Mouse (Mus musculus): ENCODE data around the gene Rhod. TPM values are rescaled to one million over a fixed set of nuclear protein-coding genes. Genes with fewer than 3 reads are reported as not detected.

Gene Rhod
- polyA plus RNA-seq, 1 experiment from 2014 or later: 6.6 TPM

DNA sequence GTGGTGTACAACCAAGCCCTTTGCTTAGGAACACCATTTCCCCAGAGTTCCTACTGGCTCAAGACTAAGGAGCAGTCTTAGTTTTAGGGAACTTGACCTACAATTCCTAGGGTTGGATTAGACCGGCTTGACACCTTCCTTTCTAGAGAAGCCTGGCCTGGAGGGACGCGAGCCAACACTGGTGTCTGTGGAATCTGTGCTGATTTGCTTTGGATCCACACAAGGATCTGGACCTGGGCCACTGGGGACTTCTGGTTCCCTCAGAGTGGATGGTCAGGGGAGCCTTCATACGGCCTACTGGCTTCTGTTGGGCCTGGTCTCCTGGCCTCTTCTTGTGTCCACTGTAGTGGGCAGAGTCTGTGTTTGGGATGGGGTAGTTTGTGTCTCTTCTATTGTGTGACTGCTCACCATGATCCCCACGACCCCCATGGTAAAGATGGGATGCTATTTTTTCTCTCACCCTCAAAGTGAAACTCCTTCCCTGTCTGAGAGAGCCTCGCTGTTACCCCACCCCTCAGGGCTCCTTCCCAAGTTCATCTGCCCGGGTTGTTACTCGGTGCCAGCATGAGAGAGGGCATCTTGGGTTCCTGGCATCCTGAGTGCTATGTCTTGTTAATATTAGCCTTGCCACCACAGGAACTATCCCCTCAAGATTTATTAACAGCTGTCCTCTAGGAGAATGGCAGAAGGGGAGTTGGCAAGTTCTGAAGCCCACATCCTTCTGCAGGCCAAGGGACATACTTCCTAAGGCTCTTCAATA, 7.6 kb upstream of the Rhod start:
- no peaks in the 10 kb centered on the region for H3K9me3 ChIP-seq (replicated peaks)
- ATAC-seq: no peak
- H3K4me2 ChIP-seq: no peak overlapping the region
- H3K4me1 ChIP-seq: no peaks in the 10 kb centered on the region
- H3K36me3 ChIP-seq (ENCODE audit: poor library complexity, severe bottlenecking): no peaks in the 10 kb centered on the region
- H3K27me3 ChIP-seq: no peaks in the 10 kb centered on the region
- no peak overlapping the region for H3K4me3 ChIP-seq
- no peak overlapping the region for H3K27ac ChIP-seq
- no peak overlapping the region for H3K9ac ChIP-seq
- 89% methylated on average over 8 of the region's 8 CpGs for WGBS

GRCm38 (mm10) chr19:4442408-4442807, 3.2 kb upstream of the Rhod start:
- H3K4me3 ChIP-seq: no peak overlapping the region
- H3K36me3 ChIP-seq (ENCODE audit: poor library complexity, severe bottlenecking): no peaks in the 10 kb centered on the region
- H3K9ac ChIP-seq: no peak overlapping the region
- peak; percentile 27; the same call in 1 of the 2 replicates for ATAC-seq
- H3K27me3 ChIP-seq: peaks cover 29% of the 10 kb centered on the region
- WGBS: 13% methylated on average over 3 of the region's 3 CpGs
- no peaks in the 10 kb centered on the region for H3K9me3 ChIP-seq (replicated peaks)
- H3K4me2 ChIP-seq: no peak overlapping the region
- peaks cover 22% of the 10 kb centered on the region for H3K4me1 ChIP-seq
- no peak overlapping the region for H3K27ac ChIP-seq

- WGBS: 48% methylated on average over 10 of the region's 10 CpGs
- H3K4me3 ChIP-seq: no peak overlapping the region
- H3K4me1 ChIP-seq: peaks cover 22% of the 10 kb centered on the region
- H3K27me3 ChIP-seq: peaks cover 29% of the 10 kb centered on the region
- no peak overlapping the region for H3K27ac ChIP-seq
- no peaks in the 10 kb centered on the region for H3K9me3 ChIP-seq (replicated peaks)
- no peak overlapping the region for H3K4me2 ChIP-seq
- no peak for ATAC-seq
- H3K36me3 ChIP-seq (ENCODE audit: poor library complexity, severe bottlenecking): no peaks in the 10 kb centered on the region
- H3K9ac ChIP-seq: no peak overlapping the region
Measured at GRCm38 (mm10) chr19:4441621-4442161, 2.5 kb upstream of the Rhod start.

GRCm38 (mm10) chr19:4441090-4441591, 1.9 kb upstream of the Rhod start:
- WGBS: 28% methylated on average over 6 of the region's 6 CpGs
- peaks cover 29% of the 10 kb centered on the region for H3K27me3 ChIP-seq
- ATAC-seq: no peak
- peaks cover 22% of the 10 kb centered on the region for H3K4me1 ChIP-seq
- H3K9me3 ChIP-seq (replicated peaks): no peaks in the 10 kb centered on the region
- H3K4me2 ChIP-seq: no peak overlapping the region
- H3K4me3 ChIP-seq: no peak overlapping the region
- H3K36me3 ChIP-seq (ENCODE audit: poor library complexity, severe bottlenecking): no peaks in the 10 kb centered on the region
- H3K9ac ChIP-seq: no peak overlapping the region
- no peak overlapping the region for H3K27ac ChIP-seq

DNA sequence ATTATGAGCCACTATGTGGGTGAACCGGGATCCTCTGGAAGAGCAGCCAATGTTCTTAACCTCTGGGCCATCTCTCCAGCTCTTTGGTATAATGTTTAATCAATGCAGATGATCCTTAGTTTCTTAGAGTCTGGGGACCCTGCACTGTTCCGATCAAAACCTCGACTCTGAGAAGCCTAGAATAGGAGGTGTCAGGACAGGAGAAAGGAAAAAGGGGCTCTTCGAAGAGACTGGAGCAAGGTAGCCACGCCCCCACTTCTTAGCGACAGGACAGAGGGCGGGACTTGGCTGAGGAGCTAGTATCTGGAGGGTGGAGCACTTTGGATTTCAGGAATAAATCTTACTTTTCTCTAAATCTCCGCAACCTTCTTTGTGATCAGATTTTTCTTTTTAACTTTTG, 990 bp upstream of the Rhod start:
- Histone ChIP-seq H3K27ac (no peak overlapping the region), H3K27me3 (peaks cover 29% of the 10 kb centered on the region), H3K4me1 (peaks cover 22% of the 10 kb centered on the region), H3K4me3 (no peak overlapping the region; the same call in 1 of the 2 replicates), H3K9ac (no peak overlapping the region), H3K9me3 (replicated peaks) (no peaks in the 10 kb centered on the region), H3K4me2 (peak overlapping the region; percentile 86), H3K36me3 (ENCODE audit: poor library complexity, severe bottlenecking) (no peaks in the 10 kb centered on the region)
- 10% methylated on average over 8 of the region's 8 CpGs for WGBS
- no peak for ATAC-seq

DNA sequence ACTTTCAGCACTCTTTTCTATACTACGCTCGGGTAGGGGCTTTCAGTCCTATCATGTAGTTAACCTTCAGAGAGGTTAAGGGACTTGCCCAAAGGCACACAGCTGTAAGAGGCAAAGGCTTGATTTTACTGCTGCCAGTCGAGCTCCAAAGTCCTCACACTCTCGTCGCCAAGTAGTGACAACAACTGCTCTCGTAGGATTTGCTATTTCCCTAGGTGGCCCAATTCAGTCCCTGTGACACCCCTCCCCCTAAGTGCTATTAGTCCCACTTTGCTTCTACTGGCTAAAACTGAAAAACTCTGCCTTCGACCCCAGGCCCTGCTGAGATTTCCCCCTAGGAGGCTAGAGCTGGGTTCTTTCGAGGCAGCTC, 456 bp downstream of the Rhod start:
- peaks cover 29% of the 10 kb centered on the region for H3K27me3 ChIP-seq
- no peaks in the 10 kb centered on the region for H3K36me3 ChIP-seq (ENCODE audit: poor library complexity, severe bottlenecking)
- ATAC-seq: no peak
- peaks cover 22% of the 10 kb centered on the region for H3K4me1 ChIP-seq
- no peaks in the 10 kb centered on the region for H3K9me3 ChIP-seq (replicated peaks)
- peak overlapping the region; percentile 86 for H3K4me2 ChIP-seq
- WGBS: 7% methylated on average over 8 of the region's 8 CpGs
- peak overlapping the region; percentile 49 for H3K4me3 ChIP-seq
- no peak overlapping the region for H3K27ac ChIP-seq
- H3K9ac ChIP-seq: peak overlapping the region; percentile 65

DNA sequence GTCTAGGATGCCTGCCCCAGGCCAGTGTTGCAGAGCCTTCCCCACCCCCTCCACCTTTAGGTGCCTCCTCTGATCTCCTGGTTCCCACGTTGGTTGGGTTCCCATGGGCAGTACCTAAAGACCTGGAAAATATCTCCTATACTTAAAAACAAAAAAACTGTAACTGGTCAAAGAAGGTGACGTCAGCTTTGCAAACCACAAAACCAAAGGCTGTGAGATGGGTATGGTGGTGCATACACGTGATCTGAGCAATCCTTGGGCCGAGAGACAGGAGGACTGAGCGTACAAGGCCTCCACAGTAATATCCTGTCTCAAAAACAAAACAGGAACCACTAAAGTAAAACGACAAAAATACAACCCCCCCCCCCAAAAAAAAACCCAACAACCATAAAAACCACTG, 1.3 kb downstream of the Rhod start:
- Histone ChIP-seq H3K4me1 (peaks cover 22% of the 10 kb centered on the region), H3K27ac (no peak overlapping the region), H3K9ac (no peak overlapping the region), H3K9me3 (replicated peaks) (no peaks in the 10 kb centered on the region), H3K36me3 (ENCODE audit: poor library complexity, severe bottlenecking) (no peaks in the 10 kb centered on the region), H3K27me3 (peaks cover 29% of the 10 kb centered on the region), H3K4me2 (no peak overlapping the region), H3K4me3 (no peak overlapping the region)
- no peak for ATAC-seq
- WGBS: 83% methylated on average over 6 of the region's 6 CpGs

DNA sequence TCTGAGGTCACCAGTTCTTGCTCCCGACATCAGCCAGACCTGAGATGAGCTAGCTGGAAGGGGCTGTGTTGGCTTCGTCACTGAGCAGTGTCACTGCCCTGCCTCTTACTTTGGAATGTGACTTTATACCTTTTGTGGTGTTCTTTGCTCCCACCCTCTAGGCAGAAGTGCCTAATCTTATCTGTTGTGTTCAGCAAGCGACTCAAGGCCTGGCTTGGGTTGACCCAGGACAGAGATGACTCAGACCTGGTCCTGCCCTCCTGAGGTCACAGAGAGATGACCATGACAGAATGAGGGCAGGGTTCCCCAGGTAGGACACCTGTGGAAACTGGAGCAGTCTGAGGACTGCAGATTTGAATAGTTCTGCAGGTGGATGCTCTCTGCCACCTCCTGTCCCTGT, 3.0 kb downstream of the Rhod start:
- no peak overlapping the region for H3K4me3 ChIP-seq
- no peak overlapping the region for H3K9ac ChIP-seq
- 90% methylated on average over 3 of the region's 3 CpGs for WGBS
- ATAC-seq: no peak
- no peak overlapping the region for H3K27ac ChIP-seq
- no peaks in the 10 kb centered on the region for H3K36me3 ChIP-seq (ENCODE audit: poor library complexity, severe bottlenecking)
- H3K4me2 ChIP-seq: no peak overlapping the region
- peaks cover 22% of the 10 kb centered on the region for H3K4me1 ChIP-seq
- H3K27me3 ChIP-seq: peaks cover 29% of the 10 kb centered on the region
- no peaks in the 10 kb centered on the region for H3K9me3 ChIP-seq (replicated peaks)

GRCm38 (mm10) chr19:4434999-4435398, 4.2 kb downstream of the Rhod start:
- H3K4me1 ChIP-seq: peaks cover 12% of the 10 kb centered on the region
- H3K9ac ChIP-seq: no peak overlapping the region
- no peak overlapping the region for H3K27ac ChIP-seq
- no peak for ATAC-seq
- no peaks in the 10 kb centered on the region for H3K36me3 ChIP-seq (ENCODE audit: poor library complexity, severe bottlenecking)
- 88% methylated on average over 1 of the region's 1 CpGs for WGBS
- H3K9me3 ChIP-seq (replicated peaks): no peaks in the 10 kb centered on the region
- no peak overlapping the region for H3K4me2 ChIP-seq
- H3K4me3 ChIP-seq: no peak overlapping the region
- peaks cover 18% of the 10 kb centered on the region for H3K27me3 ChIP-seq

DNA sequence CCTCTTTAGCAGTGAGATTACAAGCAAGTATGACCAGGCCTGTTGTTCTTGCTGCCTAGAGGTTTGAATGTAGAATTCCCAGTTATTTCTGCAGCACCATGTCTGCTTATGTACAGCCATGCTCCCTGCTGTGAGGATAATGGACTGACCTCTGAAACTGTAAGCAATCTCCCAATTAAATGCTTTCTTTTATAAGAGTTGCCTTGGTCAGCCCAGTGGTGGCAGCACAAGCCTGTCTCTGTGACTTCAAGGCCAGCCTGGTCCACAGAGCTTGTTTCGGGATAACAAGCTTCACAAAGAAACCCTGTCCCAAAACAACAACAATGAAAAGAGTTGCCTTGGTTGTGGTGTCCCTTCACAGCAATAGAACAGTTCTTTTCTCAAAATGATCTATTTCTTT, 5.5 kb downstream of the Rhod start:
- ATAC-seq: no peak
- WGBS: 69% methylated on average over 1 of the region's 1 CpGs
- no peak overlapping the region for H3K4me2 ChIP-seq
- H3K4me1 ChIP-seq: no peaks in the 10 kb centered on the region
- H3K27ac ChIP-seq: no peak overlapping the region
- no peaks in the 10 kb centered on the region for H3K9me3 ChIP-seq (replicated peaks)
- no peak overlapping the region for H3K4me3 ChIP-seq
- no peaks in the 10 kb centered on the region for H3K36me3 ChIP-seq (ENCODE audit: poor library complexity, severe bottlenecking)
- H3K9ac ChIP-seq: no peak overlapping the region
- 0 out of 2 replicates have a peak, but pooled peaks cover 6% of the 10 kb centered on the region for H3K27me3 ChIP-seq

DNA sequence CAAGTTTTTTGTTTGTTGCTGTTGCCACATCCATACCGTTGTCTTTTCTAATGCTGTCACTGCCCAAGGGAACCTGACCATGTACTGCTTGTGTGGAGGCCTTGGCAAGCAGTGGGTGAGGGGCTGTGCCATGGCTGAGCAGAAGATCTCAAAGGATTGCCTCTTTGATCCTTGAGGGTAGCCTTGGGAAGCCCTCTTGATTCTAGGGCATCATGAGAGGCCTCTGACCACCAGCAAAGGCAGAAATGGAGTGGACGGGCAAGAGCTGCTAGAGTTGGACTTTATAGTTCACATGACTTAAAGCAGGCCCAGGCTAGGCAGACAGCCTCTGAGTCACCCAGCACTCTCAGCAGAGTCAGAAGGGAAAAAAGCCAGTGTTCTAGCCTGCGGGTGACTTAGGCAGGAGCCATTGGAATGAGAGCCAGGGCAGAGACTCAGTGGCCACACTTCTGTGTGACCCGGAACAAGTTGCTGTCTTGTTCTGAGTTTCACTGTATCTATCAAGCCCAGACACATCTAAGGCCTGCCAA, 9.1 kb downstream of the Rhod start:
- 93% methylated on average over 4 of the region's 4 CpGs for WGBS
- H3K4me3 ChIP-seq: no peak overlapping the region
- no peak overlapping the region for H3K4me2 ChIP-seq
- no peaks in the 10 kb centered on the region for H3K9me3 ChIP-seq (replicated peaks)
- H3K27ac ChIP-seq: no peak overlapping the region
- H3K9ac ChIP-seq: no peak overlapping the region
- ATAC-seq: no peak
- H3K4me1 ChIP-seq: no peaks in the 10 kb centered on the region
- no peaks in the 10 kb centered on the region for H3K36me3 ChIP-seq (ENCODE audit: poor library complexity, severe bottlenecking)
- H3K27me3 ChIP-seq: no peaks in the 10 kb centered on the region

- no peak overlapping the region for H3K27ac ChIP-seq
- no peak overlapping the region for H3K9ac ChIP-seq
- 76% methylated on average over 19 of the region's 19 CpGs for WGBS
- no peak overlapping the region for H3K4me3 ChIP-seq
- no peaks in the 10 kb centered on the region for H3K4me1 ChIP-seq
- no peaks in the 10 kb centered on the region for H3K9me3 ChIP-seq (replicated peaks)
- H3K27me3 ChIP-seq: no peaks in the 10 kb centered on the region
- H3K4me2 ChIP-seq: no peak overlapping the region
- no peak for ATAC-seq
- H3K36me3 ChIP-seq (ENCODE audit: poor library complexity, severe bottlenecking): no peaks in the 10 kb centered on the region
Measured at GRCm38 (mm10) chr19:4425610-4426366, 13.4 kb downstream of the Rhod start.
